In genomic region chr10:53654239-53654638, GRCm38 (mm10) we compare ENCODE assay signal across 7 mouse cellular contexts. TPM values are rescaled to one million over a fixed set of nuclear protein-coding genes. Genes with fewer than 3 reads are reported as not detected.
DNase-seq lines count a peak whose midpoint lies in the region; ATAC-seq and TF ChIP-seq lines count a peak whose summit lies in the region.
"Not testable (repeated sequence)": the region's sequence is repeated elsewhere in the genome, so short reads cannot be mapped to it uniquely, and the experiment has no call there.

No protein-coding gene starts in this region.

- CTCF ChIA-PET in Patski (lab: Charles Lee), result interaction anchor here (0.8 to 1.6 kb wide), 3 partner anchors 9 to 56 kb away, joined by 3 to 6 read pairs (median 3); no protein-coding TSS in a partner anchor

- not testable (repeated sequence) for H3K36me3 ChIP-seq in heart, postnatal 0 days (replicated peaks; ENCODE audit: control insufficient read depth, insufficient read depth, low read length); liver, embryonic 14.5 days (replicated peaks; ENCODE audit: control insufficient read depth, insufficient read depth, low read depth); small intestine, adult 2 months (ENCODE audit: control insufficient read depth, insufficient read depth, low read length)

- H3K4me1 ChIP-seq in heart, postnatal 0 days (ENCODE audit: control insufficient read depth, insufficient read depth); liver, embryonic 14.5 days (replicated peaks; ENCODE audit: control insufficient read depth in 2 of 2, insufficient read depth in 2 of 2, low read length in 1 of 2); small intestine, adult 2 months (ENCODE audit: control insufficient read depth, insufficient read depth, insufficient read length, low read length): not testable (repeated sequence)

- H3K9ac ChIP-seq in heart, postnatal 0 days (replicated peaks; ENCODE audit: low read depth, low read length); liver, embryonic 14.5 days (replicated peaks): not testable (repeated sequence)

- POLR2A ChIA-PET in Patski (lab: Charles Lee), result not testable (repeated sequence)

- H3K4me3 ChIP-seq in heart, postnatal 0 days (ENCODE audit: low read depth, low read length); liver, embryonic 14.5 days (ENCODE audit: insufficient read depth in 1 of 2, low read depth in 2 of 2, low read length in 2 of 2); small intestine, adult 2 months (ENCODE audit: low read depth, low read length): not testable (repeated sequence)

- H3K4me2 ChIP-seq in heart, postnatal 0 days (ENCODE audit: low read depth, low read length); liver, embryonic 14.5 days (ENCODE audit: low read depth): not testable (repeated sequence)

- not testable (repeated sequence) for H3K9me3 ChIP-seq in heart, postnatal 0 days (replicated peaks; ENCODE audit: control insufficient read depth, low read length); liver, embryonic 14.5 days (ENCODE audit: control insufficient read depth, low read length)

- not testable (repeated sequence) for TF ChIP-seq POLR2A in small intestine, adult 2 months (IDR thresholded peaks at IDR 0.05; ENCODE audit: low read depth, low read length)

- WGBS in heart, postnatal 0 days, result 72% methylated on average over 5 of the region's 5 CpGs
- WGBS in liver, embryonic 14.5 days (ENCODE audit: insufficient replicate concordance), result 56% methylated on average over 5 of the region's 5 CpGs
- 55% methylated on average over 5 of the region's 5 CpGs for WGBS in small intestine, adult 2 months

- TF ChIP-seq EP300 in heart, postnatal 0 days (IDR thresholded peaks at IDR 0.05; ENCODE audit: low read depth); liver, embryonic 14.5 days (IDR thresholded peaks at IDR 0.05; ENCODE audit: low read depth): not testable (repeated sequence)

- H3K27ac ChIP-seq in heart, postnatal 0 days (ENCODE audit: low read depth); liver, embryonic 14.5 days; small intestine, adult 2 months (ENCODE audit: insufficient read depth, low read depth, low read length): not testable (repeated sequence)

- DNase-seq in CD4-positive, CD25-positive, alpha-beta regulatory T cell, adult 2 months (ENCODE audit: low read depth, low spot score), result peak; percentile 16
- not testable (repeated sequence) for DNase-seq in Patski (ENCODE audit: low read depth, low spot score); heart, postnatal 0 days (ENCODE audit: low spot score); liver, embryonic 14.5 days (ENCODE audit: low read depth in 3 of 3, low spot score in 3 of 3)
- peak; percentile 4 for DNase-seq in kidney, adult 18-20 months
- peak; percentile 4 to 38 for DNase-seq in kidney, postnatal 36 days

- H3K27me3 ChIP-seq in Patski; heart, postnatal 0 days (ENCODE audit: control insufficient read depth, insufficient read depth, low read length); liver, embryonic 14.5 days (ENCODE audit: control insufficient read depth, insufficient read depth, low read length); small intestine, adult 2 months (ENCODE audit: control insufficient read depth, insufficient read depth, low read length): not testable (repeated sequence)

- peak; percentile 48 for TF ChIP-seq CTCF in Patski (IDR thresholded peaks at IDR 0.05)
- TF ChIP-seq CTCF in heart, postnatal 0 days (IDR thresholded peaks at IDR 0.05; ENCODE audit: low read depth), result peak; percentile 24
- TF ChIP-seq CTCF in liver, embryonic 14.5 days (IDR thresholded peaks at IDR 0.05; ENCODE audit: low read depth), result peak; percentile 32
- TF ChIP-seq CTCF in small intestine, adult 2 months (IDR thresholded peaks at IDR 0.05; ENCODE audit: extremely low read depth, insufficient read length, insufficient replicate concordance, low read depth, low read length), result peak; percentile 19; the same call in 1 of the 2 replicates

- not testable (repeated sequence) for ATAC-seq in Patski; heart, postnatal 0 days (ENCODE audit: insufficient read depth, low read depth); liver, embryonic 14.5 days (ENCODE audit: insufficient read depth)

- in situ Hi-C loops in Patski (cut with MboI; ENCODE audit: low pct_unique_long_range_greater_than_20kb), result not testable (repeated sequence)

RNA-seq across cellular contexts. Expression of gene Mcm9, which starts 24.0 kb away (rescaled TPM):
- polyA plus RNA-seq in Patski (2021), result 8.8 TPM
- total RNA-seq in heart, postnatal 0 days (2014; rRNA removed; ENCODE audit: low replicate concordance), result 3.9 and 5.4 TPM in 2 replicates
- polyA plus RNA-seq in heart, postnatal 0 days (2015; fragmentation: Nextera tagmentation; extraction: Ambion mirVana), result 5.6 and 5.8 TPM in 2 replicates
- polyA plus RNA-seq in liver, embryonic 14.5 days (2012; rRNA removed), result 2.0 and 2.4 TPM in 2 replicates
- 4.2 and 6.1 TPM in 2 replicates for polyA plus RNA-seq in liver, embryonic 14.5 days (2014; fragmentation: Nextera tagmentation; extraction: Ambion mirVana)
- 1.8 and 3.7 TPM in 2 replicates for polyA plus RNA-seq in small intestine, adult 2 months (2012; rRNA removed)

RNA-seq across cellular contexts. Expression of gene Asf1a, which starts 57.7 kb away (rescaled TPM):
- polyA plus RNA-seq in Patski (2021), result 45.5 TPM
- 20.4 and 40.7 TPM in 2 replicates for total RNA-seq in heart, postnatal 0 days (2014; rRNA removed; ENCODE audit: low replicate concordance)
- 65.1 and 66.3 TPM in 2 replicates for polyA plus RNA-seq in heart, postnatal 0 days (2015; fragmentation: Nextera tagmentation; extraction: Ambion mirVana)
- polyA plus RNA-seq in liver, embryonic 14.5 days (2012; rRNA removed), result 20.0 and 38.0 TPM in 2 replicates
- 109 and 110 TPM in 2 replicates for polyA plus RNA-seq in liver, embryonic 14.5 days (2014; fragmentation: Nextera tagmentation; extraction: Ambion mirVana)
- polyA plus RNA-seq in small intestine, adult 2 months (2012; rRNA removed), result 0.29 and 1.1 TPM in 2 replicates
